In genomic region chr11:59758191-59758985, GRCm38 (mm10) we compare ENCODE assay signal across 11 mouse cellular contexts. TPM values are rescaled to one million over a fixed set of nuclear protein-coding genes. Genes with fewer than 3 reads are reported as not detected.
DNase-seq lines count a peak whose midpoint lies in the region; ATAC-seq lines count a peak whose summit lies in the region.
"Had no signal": no experiment of that assay in that cellular context is flagged by ENCODE, and none has a peak within 500 bp of the region (broad histone marks: within the 10 kb centered on the region; RNA-seq: fewer than 3 reads in every experiment).

No protein-coding gene starts in this region.

- H3K9me3 ChIP-seq in heart, embryonic 12.5 days (replicated peaks), result no peaks in the 10 kb centered on the region
- H3K9me3 ChIP-seq in neural tube, embryonic 13.5 days, result no peaks in the 10 kb centered on the region
- no peaks in the 10 kb centered on the region for H3K9me3 ChIP-seq in intestine, embryonic 15.5 days

- no peak overlapping the region for H3K4me3 ChIP-seq in heart, embryonic 12.5 days
- no peak overlapping the region for H3K4me3 ChIP-seq in neural tube, embryonic 13.5 days
- no peak overlapping the region for H3K4me3 ChIP-seq in intestine, embryonic 15.5 days (replicated peaks)

- H3K27me3 ChIP-seq in heart, embryonic 12.5 days (replicated peaks), result no peaks in the 10 kb centered on the region
- no peaks in the 10 kb centered on the region for H3K27me3 ChIP-seq in neural tube, embryonic 13.5 days
- no peaks in the 10 kb centered on the region for H3K27me3 ChIP-seq in intestine, embryonic 15.5 days (replicated peaks)

- 73% methylated on average over 9 of the region's 9 CpGs for WGBS in heart, embryonic 12.5 days
- WGBS in neural tube, embryonic 13.5 days, result 91% methylated on average over 9 of the region's 9 CpGs
- WGBS in intestine, embryonic 15.5 days, result 88% methylated on average over 9 of the region's 9 CpGs

- H3K4me1 ChIP-seq in heart, embryonic 12.5 days (replicated peaks), result peaks cover 26% of the 10 kb centered on the region
- H3K4me1 ChIP-seq in neural tube, embryonic 13.5 days (replicated peaks), result 0 out of 2 replicates have a peak, but pooled peaks cover 15% of the 10 kb centered on the region
- H3K4me1 ChIP-seq in intestine, embryonic 15.5 days (replicated peaks), result no peaks in the 10 kb centered on the region

- peak overlapping the region; percentile 72 for H3K27ac ChIP-seq in heart, embryonic 12.5 days (ENCODE audit: poor library complexity, severe bottlenecking)
- H3K27ac ChIP-seq in neural tube, embryonic 13.5 days (replicated peaks), result peak overlapping the region; percentile 20; the same call in 1 of the 2 replicates
- no peak overlapping the region for H3K27ac ChIP-seq in intestine, embryonic 15.5 days

- H3K4me2 ChIP-seq in heart, embryonic 12.5 days, result no peak overlapping the region
- H3K4me2 ChIP-seq in neural tube, embryonic 13.5 days, result no peak overlapping the region
- H3K4me2 ChIP-seq in intestine, embryonic 15.5 days (replicated peaks), result no peak overlapping the region

- ATAC-seq in heart, embryonic 12.5 days (ENCODE audit: insufficient number of reproducible peaks, low FRiP score), result 0 out of 2 replicates have a peak, but pooled peaks have one; percentile 4
- no peak for ATAC-seq in neural tube, embryonic 13.5 days (ENCODE audit: low read depth)
- no peak for ATAC-seq in intestine, embryonic 15.5 days
- ATAC-seq: forebrain, embryonic 14.5 days had no signal

- 0 out of 2 replicates have a peak overlapping the region, but pooled peaks have one; percentile 25 for H3K9ac ChIP-seq in heart, embryonic 12.5 days
- no peak overlapping the region for H3K9ac ChIP-seq in neural tube, embryonic 13.5 days
- H3K9ac ChIP-seq in intestine, embryonic 15.5 days, result no peak overlapping the region

- peak; percentile 54 for DNase-seq in adrenal gland, postnatal 10 days
- DNase-seq in adrenal gland, adult 2 months, result no peak
- no peak for DNase-seq in heart, postnatal 4 days
- DNase-seq in neural tube, embryonic 10.5 days (ENCODE audit: extremely low spot score, low spot score), result no peak
- no peak for DNase-seq in lung, adult 18-20 months
- DNase-seq: retina, postnatal 1 day; thymus, postnatal 4 days had no signal

- H3K36me3 ChIP-seq in heart, embryonic 12.5 days, result peaks cover 89% of the 10 kb centered on the region
- H3K36me3 ChIP-seq in neural tube, embryonic 13.5 days, result peaks cover 98% of the 10 kb centered on the region
- H3K36me3 ChIP-seq in intestine, embryonic 15.5 days, result peaks cover 49% of the 10 kb centered on the region

RNA-seq across cellular contexts. Expression of gene Pld6, which starts 29.1 kb away (rescaled TPM):
- total RNA-seq in adrenal gland, postnatal 10 days (2021), result 10 to 100 TPM in 1 of 2 experiments, 1 to 10 TPM in 1; 6.5 to 10.4 TPM
- 1 to 10 TPM; 1.7 to 2.6 TPM for total RNA-seq in adrenal gland, adult 2 months (2021)
- polyA plus RNA-seq in adrenal gland, adult 2 months (2012; rRNA removed), result 10.6 and 12.5 TPM in 2 replicates
- 3.9 and 4.6 TPM in 2 replicates for polyA plus RNA-seq in heart, embryonic 12.5 days (2016; fragmentation: Nextera tagmentation; extraction: Ambion mirVana)
- total RNA-seq in heart, postnatal 4 days (2021), result 1 to 10 TPM; 1.9 to 2.2 TPM
- polyA plus RNA-seq in neural tube, embryonic 13.5 days (2015; fragmentation: Nextera tagmentation; extraction: Ambion mirVana), result 3.4 and 4.1 TPM in 2 replicates
- polyA plus RNA-seq in intestine, embryonic 15.5 days (2015; fragmentation: Nextera tagmentation; extraction: Ambion mirVana), result 2.9 and 3.5 TPM in 2 replicates

RNA-seq across cellular contexts. Expression of gene Flcn, which starts 51.4 kb away (rescaled TPM):
- total RNA-seq in adrenal gland, postnatal 10 days (2021), result 10 to 100 TPM; 33.3 to 51.3 TPM
- 10 to 100 TPM; 45.1 to 88.0 TPM for total RNA-seq in adrenal gland, adult 2 months (2021)
- polyA plus RNA-seq in adrenal gland, adult 2 months (2012; rRNA removed), result 71.5 and 72.1 TPM in 2 replicates
- 25.1 and 26.5 TPM in 2 replicates for polyA plus RNA-seq in heart, embryonic 12.5 days (2016; fragmentation: Nextera tagmentation; extraction: Ambion mirVana)
- total RNA-seq in heart, postnatal 4 days (2021), result 10 to 100 TPM; 22.1 to 28.0 TPM
- 35.0 and 35.9 TPM in 2 replicates for polyA plus RNA-seq in neural tube, embryonic 13.5 days (2015; fragmentation: Nextera tagmentation; extraction: Ambion mirVana)
- polyA plus RNA-seq in intestine, embryonic 15.5 days (2015; fragmentation: Nextera tagmentation; extraction: Ambion mirVana), result 35.9 and 39.2 TPM in 2 replicates
